Mouse (Mus musculus) heart, embryonic 13.5 days (tissue): ENCODE measurements at regions not wholly inside any gene's neighbourhood (a gene's known extent, or its start where the extent isn't known, plus 50 kb on each side); places are given as distances from the start of the nearest gene placed in this dataset.

Experiments used
- ATAC-seq: fragments of 200-750 bp; cut with Nextera tagmentation; 2 replicates; pipeline ENCODE4 v1.8.0; 2017; ENCODE audit warnings: moderate TSS enrichment; ENCODE audit not compliant: insufficient number of reproducible peaks, low FRiP score, low TSS enrichment; ENCODE audit errors: extremely low read depth
- H3K27ac ChIP-seq: fragments of 300-500 bp; sonication (generic); replicated peaks from 2 replicates; pipeline ENCODE4 v1.5.1; 2015; ENCODE audit warnings: moderate library complexity, mild to moderate bottlenecking, inconsistent platforms
- H3K27me3 ChIP-seq: fragments of 300-500 bp; sonication (generic); replicated peaks from 2 replicates; pipeline ENCODE4 v1.6.1; 2015; ENCODE audit warnings: mild to moderate bottlenecking, inconsistent platforms
- H3K36me3 ChIP-seq: fragments of 300-500 bp; sonication (generic); 2 replicates; pipeline ENCODE4 v1.6.1; 2015; ENCODE audit warnings: mild to moderate bottlenecking, inconsistent platforms
- H3K4me1 ChIP-seq: fragments of 300-500 bp; sonication (generic); 2 replicates; pipeline ENCODE4 v1.6.1; 2015; ENCODE audit warnings: inconsistent platforms
- H3K4me2 ChIP-seq: fragments of 300-500 bp; sonication (generic); 2 replicates; pipeline ENCODE4 v1.6.1; 2015; ENCODE audit warnings: inconsistent platforms, mild to moderate bottlenecking, moderate library complexity
- H3K4me3 ChIP-seq: fragments of 300-500 bp; sonication (generic); 2 replicates; pipeline ENCODE4 v1.5.1; 2015; ENCODE audit warnings: moderate library complexity, mild to moderate bottlenecking, inconsistent platforms
- H3K9ac ChIP-seq: fragments of 300-500 bp; sonication (generic); 2 replicates; pipeline ENCODE4 v1.6.1; 2015; ENCODE audit warnings: inconsistent platforms, mild to moderate bottlenecking, moderate library complexity
- H3K9me3 ChIP-seq: fragments of 300-500 bp; sonication (generic); 2 replicates; pipeline ENCODE4 v1.6.1; 2016; ENCODE audit warnings: inconsistent platforms
- WGBS: fragments of 180-500 bp; shearing (Covaris S2); methylation state at CpG from one replicate; pipeline ENCODE4 v1.1.7; 2015; ENCODE audit warnings: mixed read lengths; 5-methylcytosine and 5-hydroxymethylcytosine counted together

DNA sequence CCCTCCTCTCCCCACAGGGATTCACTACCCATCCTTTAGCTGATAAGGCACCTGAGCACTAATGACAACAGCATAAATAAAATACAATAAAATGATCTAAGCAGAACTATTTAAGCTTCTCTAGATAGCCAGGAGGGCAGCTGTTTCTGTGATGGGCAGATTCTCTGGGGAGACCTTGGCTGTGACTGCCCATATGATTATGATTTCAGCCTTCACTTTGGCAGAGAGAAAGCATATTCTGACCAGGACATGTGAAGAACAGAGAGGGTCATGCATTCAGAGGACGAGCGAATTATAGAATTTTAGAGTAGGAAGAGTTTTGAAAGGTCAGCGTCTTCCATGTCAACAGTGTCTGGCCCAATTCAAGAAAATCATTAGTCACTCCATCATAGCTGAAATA is 1759.6 kb upstream of the G6pd2 start:
- Histone ChIP-seq H3K36me3 (no peaks in the 10 kb centered on the region), H3K4me1 (no peaks in the 10 kb centered on the region), H3K9ac (no peak overlapping the region), H3K27me3 (no peaks in the 10 kb centered on the region), H3K4me2 (no peak overlapping the region), H3K4me3 (no peak overlapping the region), H3K27ac (no peak overlapping the region), H3K9me3 (no peaks in the 10 kb centered on the region)
- no peak for ATAC-seq
- WGBS = 71% methylated on average over 3 of the region's 3 CpGs

DNA sequence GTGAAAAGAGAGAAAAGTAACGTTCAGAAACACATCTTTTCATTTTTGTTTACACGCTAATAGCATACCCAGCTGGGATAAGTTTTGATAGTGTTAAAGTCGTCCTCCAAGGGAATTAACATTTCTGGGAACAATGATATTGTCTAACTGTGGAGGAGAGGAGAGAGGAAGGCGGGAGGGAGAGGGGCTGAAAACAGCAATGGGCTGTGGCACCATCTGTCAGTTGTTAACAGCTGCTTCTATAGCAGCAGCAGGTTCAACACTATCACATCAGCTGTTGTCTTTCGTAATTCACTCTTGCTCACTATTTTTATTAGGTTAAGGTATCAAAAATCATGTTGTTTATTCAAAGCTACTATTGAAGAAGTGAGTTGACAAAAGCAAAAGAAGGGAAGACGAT is 1747.4 kb upstream of the G6pd2 start:
- Histone ChIP-seq H3K9ac (no peak overlapping the region), H3K4me3 (no peak overlapping the region), H3K27ac (no peak overlapping the region), H3K4me2 (no peak overlapping the region), H3K9me3 (no peaks in the 10 kb centered on the region), H3K27me3 (no peaks in the 10 kb centered on the region), H3K36me3 (no peaks in the 10 kb centered on the region), H3K4me1 (no peaks in the 10 kb centered on the region)
- 55% methylated on average over 6 of the region's 6 CpGs for WGBS
- ATAC-seq = no peak
